Mouse (Mus musculus) left cerebral cortex, postnatal 25 days (tissue): Measurements from ENCODE around the gene C1galt1c1. TPM values are rescaled to one million over a fixed set of nuclear protein-coding genes. Genes with fewer than 3 reads are reported as not detected.

ENCODE experiments used
- total RNA-seq, 2 experiments: library from RNA; stranded (reverse); gene quantifications; 2 replicates each; pipeline ENCODE4 v1.2.3; 2021

C1galt1c1 gene
- total RNA-seq, 2 experiments from 2014 or later, result 24.2 to 26.0 TPM

Other genes starting within 250 kb of the C1galt1c1 start
- gene Lamp2, start 178.6 kb downstream of the C1galt1c1 start, total RNA-seq, result 10 to 100 TPM; 70.0 to 76.6 TPM
- 10 to 100 TPM; 34.8 to 37.8 TPM for gene Cul4b, start 58.9 kb downstream of the C1galt1c1 start, total RNA-seq
- 10 to 100 TPM; 80.8 to 87.3 TPM for gene Mcts1, start 34.5 kb downstream of the C1galt1c1 start, total RNA-seq
- gene 6030498E09Rik, start 137.6 kb upstream of the C1galt1c1 start, total RNA-seq, result not detected